Mouse (Mus musculus) neural tube, embryonic 14.5 days (tissue): ENCODE measurements around the gene Gm17617. TPM values are rescaled to one million over a fixed set of nuclear protein-coding genes. Genes with fewer than 3 reads are reported as not detected.

Experiments
- polyA plus RNA-seq: library from polyadenylated mRNA; unstranded; fragments of >200 nt; fragmentation: Nextera tagmentation; extraction: Ambion mirVana; gene quantifications from 2 replicates; pipeline ENCODE4 v1.2.1, GENCODE M21; 2014

The Gm17617 gene
- polyA plus RNA-seq, 1 experiment from 2014 or later: not detected

Other genes starting within 250 kb of the Gm17617 start
- gene Unc5a, start 184.1 kb downstream of the Gm17617 start, polyA plus RNA-seq: 12.4 and 15.7 TPM in 2 replicates
- gene Hk3, start 112.2 kb downstream of the Gm17617 start, polyA plus RNA-seq: 0.13 and 1.0 TPM in 2 replicates
- 20.6 and 20.9 TPM in 2 replicates for gene Uimc1, start 33.2 kb downstream of the Gm17617 start, polyA plus RNA-seq
- 34.2 and 34.5 TPM in 2 replicates for gene Zfp346, start 28.2 kb downstream of the Gm17617 start, polyA plus RNA-seq
- 0.35 and 1.1 TPM in 2 replicates for gene Fgfr4, start 19.1 kb upstream of the Gm17617 start, polyA plus RNA-seq
- gene Nsd1, start 76.2 kb upstream of the Gm17617 start, polyA plus RNA-seq: 61.9 and 76.8 TPM in 2 replicates
- gene Prelid1, start 187.0 kb upstream of the Gm17617 start, polyA plus RNA-seq: 316 and 329 TPM in 2 replicates
- gene Rab24, start 188.4 kb upstream of the Gm17617 start, polyA plus RNA-seq: 99.0 and 101 TPM in 2 replicates
- 5.7 and 5.9 TPM in 2 replicates for gene Mxd3, start 196.3 kb upstream of the Gm17617 start, polyA plus RNA-seq
- 36.5 and 49.9 TPM in 2 replicates for gene Lman2, start 229.2 kb upstream of the Gm17617 start, polyA plus RNA-seq
- gene Rgs14, start 236.2 kb upstream of the Gm17617 start, polyA plus RNA-seq: 0.11 and 0.32 TPM in 2 replicates